Mouse (Mus musculus): ENCODE data around the gene L1td1. TPM values are rescaled to one million over a fixed set of nuclear protein-coding genes. Genes with fewer than 3 reads are reported as not detected.
A peak's percentile ranks its signal among the peaks of the same experiment; 100 is the strongest.

Gene L1td1
- polyA plus RNA-seq (2015; fragmentation: Nextera tagmentation; extraction: Ambion mirVana) = not detected in 2 replicates

GRCm38 (mm10) chr4:98726590-98727237, at the start of gene L1td1:
TSS of gene L1td1 (plus strand) at chr4:98726734.
- DNase-seq (ENCODE audit: low spot score) = peak; percentile 13
- peak within 1 kb of the TSS; percentile 51 for H3K4me2 ChIP-seq (replicated peaks; ENCODE audit: low read depth, low read length)
- no peaks in the 10 kb centered on the region for H3K9me3 ChIP-seq (ENCODE audit: low read length)
- 15% methylated on average over 28 of the region's 29 CpGs for WGBS
- TF ChIP-seq EP300 (IDR thresholded peaks at IDR 0.05) (no peak), CTCF (IDR thresholded peaks at IDR 0.05) (no peak)
- peak; percentile 32 for ATAC-seq
- no peak within 1 kb of the TSS for H3K27ac ChIP-seq (ENCODE audit: low read length)
- H3K27me3 ChIP-seq (replicated peaks; ENCODE audit: insufficient read depth, low read length) = 0 out of 2 replicates have a peak, but pooled peaks cover 5% of the 10 kb centered on the region
- no peaks in the 10 kb centered on the region for H3K4me1 ChIP-seq (ENCODE audit: insufficient read depth, low read depth, low read length)
- H3K9ac ChIP-seq (replicated peaks; ENCODE audit: low read depth) = no peak within 1 kb of the TSS
- H3K36me3 ChIP-seq (ENCODE audit: insufficient read depth, low read length) = no peaks in the 10 kb centered on the region
- H3K4me3 ChIP-seq (ENCODE audit: low read depth, low read length) = peak within 1 kb of the TSS; percentile 12; the same call in 1 of the 2 replicates

- no peak for ATAC-seq
- Histone ChIP-seq H3K4me1 (ENCODE audit: insufficient read depth, low read depth, low read length) (no peaks in the 10 kb centered on the region), H3K9me3 (ENCODE audit: low read length) (no peaks in the 10 kb centered on the region), H3K27me3 (replicated peaks; ENCODE audit: insufficient read depth, low read length) (no peaks in the 10 kb centered on the region), H3K27ac (ENCODE audit: low read length) (no peak overlapping the region), H3K36me3 (ENCODE audit: insufficient read depth, low read length) (no peaks in the 10 kb centered on the region), H3K9ac (replicated peaks; ENCODE audit: low read depth) (no peak overlapping the region), H3K4me2 (replicated peaks; ENCODE audit: low read depth, low read length) (no peak overlapping the region), H3K4me3 (ENCODE audit: low read depth, low read length) (no peak overlapping the region)
- no peak for DNase-seq (ENCODE audit: low spot score)
- WGBS = 48% methylated on average over 9 of the region's 9 CpGs
- TF ChIP-seq EP300 (IDR thresholded peaks at IDR 0.05) (no peak), CTCF (IDR thresholded peaks at IDR 0.05) (no peak)
Observed at GRCm38 (mm10) chr4:98677506-98677905, 49.0 kb upstream of the L1td1 start.

- TF ChIP-seq EP300 (IDR thresholded peaks at IDR 0.05) = no peak
- no peak for TF ChIP-seq CTCF (IDR thresholded peaks at IDR 0.05)
- Histone ChIP-seq H3K9ac (replicated peaks; ENCODE audit: low read depth) (no peak overlapping the region), H3K27ac (ENCODE audit: low read length) (no peak overlapping the region), H3K4me1 (ENCODE audit: insufficient read depth, low read depth, low read length) (no peaks in the 10 kb centered on the region), H3K9me3 (ENCODE audit: low read length) (no peaks in the 10 kb centered on the region), H3K27me3 (replicated peaks; ENCODE audit: insufficient read depth, low read length) (no peaks in the 10 kb centered on the region), H3K4me3 (ENCODE audit: low read depth, low read length) (no peak overlapping the region), H3K4me2 (replicated peaks; ENCODE audit: low read depth, low read length) (no peak overlapping the region), H3K36me3 (ENCODE audit: insufficient read depth, low read length) (no peaks in the 10 kb centered on the region)
- ATAC-seq (no peak), DNase-seq (ENCODE audit: low spot score) (no peak)
- 90% methylated on average over 11 of the region's 11 CpGs for WGBS
Observed at GRCm38 (mm10) chr4:98686678-98687267, 39.8 kb upstream of the L1td1 start.

- no peaks in the 10 kb centered on the region for H3K9me3 ChIP-seq (ENCODE audit: low read length)
- no peak overlapping the region for H3K4me3 ChIP-seq (ENCODE audit: low read depth, low read length)
- no peaks in the 10 kb centered on the region for H3K4me1 ChIP-seq (ENCODE audit: insufficient read depth, low read depth, low read length)
- TF ChIP-seq EP300 (IDR thresholded peaks at IDR 0.05) = no peak
- no peak for TF ChIP-seq CTCF (IDR thresholded peaks at IDR 0.05)
- no peak overlapping the region for H3K9ac ChIP-seq (replicated peaks; ENCODE audit: low read depth)
- 90% methylated on average over 11 of the region's 11 CpGs for WGBS
- DNase-seq (ENCODE audit: low spot score) = no peak
- no peak overlapping the region for H3K4me2 ChIP-seq (replicated peaks; ENCODE audit: low read depth, low read length)
- H3K36me3 ChIP-seq (ENCODE audit: insufficient read depth, low read length) = no peaks in the 10 kb centered on the region
- no peaks in the 10 kb centered on the region for H3K27me3 ChIP-seq (replicated peaks; ENCODE audit: insufficient read depth, low read length)
- H3K27ac ChIP-seq (ENCODE audit: low read length) = no peak overlapping the region
- ATAC-seq = no peak
Observed at GRCm38 (mm10) chr4:98688116-98688515, 38.4 kb upstream of the L1td1 start.

- Histone ChIP-seq H3K27ac (ENCODE audit: low read length) (no peak overlapping the region), H3K27me3 (replicated peaks; ENCODE audit: insufficient read depth, low read length) (no peaks in the 10 kb centered on the region), H3K4me3 (ENCODE audit: low read depth, low read length) (no peak overlapping the region), H3K9ac (replicated peaks; ENCODE audit: low read depth) (no peak overlapping the region), H3K4me1 (ENCODE audit: insufficient read depth, low read depth, low read length) (no peaks in the 10 kb centered on the region), H3K4me2 (replicated peaks; ENCODE audit: low read depth, low read length) (no peak overlapping the region), H3K36me3 (ENCODE audit: insufficient read depth, low read length) (no peaks in the 10 kb centered on the region), H3K9me3 (ENCODE audit: low read length) (no peaks in the 10 kb centered on the region)
- no peak for ATAC-seq
- TF ChIP-seq EP300 (IDR thresholded peaks at IDR 0.05) (no peak), CTCF (IDR thresholded peaks at IDR 0.05) (no peak)
- 79% methylated on average over 9 of the region's 9 CpGs for WGBS
- no peak for DNase-seq (ENCODE audit: low spot score)
Observed at GRCm38 (mm10) chr4:98688520-98688919, 38.0 kb upstream of the L1td1 start.

- 100% methylated on average over 1 of the region's 1 CpGs for WGBS
Observed at GRCm38 (mm10) chr4:98689988-98690387, 36.5 kb upstream of the L1td1 start.

More at GRCm38 (mm10) chr4:98689988-98690387, 36.5 kb upstream of the L1td1 start:
- no peak overlapping the region for H3K9ac ChIP-seq (replicated peaks; ENCODE audit: low read depth)
- TF ChIP-seq EP300 (IDR thresholded peaks at IDR 0.05) = no peak
- peak; percentile 18; the same call in 1 of the 2 replicates for TF ChIP-seq CTCF (IDR thresholded peaks at IDR 0.05)
- ATAC-seq (no peak), DNase-seq (ENCODE audit: low spot score) (no peak)
- H3K9me3 ChIP-seq (ENCODE audit: low read length) = no peaks in the 10 kb centered on the region
- no peaks in the 10 kb centered on the region for H3K36me3 ChIP-seq (ENCODE audit: insufficient read depth, low read length)
- no peaks in the 10 kb centered on the region for H3K4me1 ChIP-seq (ENCODE audit: insufficient read depth, low read depth, low read length)
- H3K27me3 ChIP-seq (replicated peaks; ENCODE audit: insufficient read depth, low read length) = no peaks in the 10 kb centered on the region
- no peak overlapping the region for H3K4me3 ChIP-seq (ENCODE audit: low read depth, low read length)
- H3K4me2 ChIP-seq (replicated peaks; ENCODE audit: low read depth, low read length) = no peak overlapping the region
- no peak overlapping the region for H3K27ac ChIP-seq (ENCODE audit: low read length)

Measured in lung, postnatal 0 days (tissue).